Comparison of ENCODE assay signal across 8 mouse cellular contexts in genomic region chr11:67586231-67586994, GRCm38 (mm10).
DNase-seq lines count a peak whose midpoint lies in the region; ATAC-seq and TF ChIP-seq lines count a peak whose summit lies in the region.

No protein-coding gene starts in this region.

- H3K9me3 ChIP-seq in hindbrain, embryonic 15.5 days = no peaks in the 10 kb centered on the region
- no peaks in the 10 kb centered on the region for H3K9me3 ChIP-seq in hindbrain, embryonic 14.5 days (ENCODE audit: control insufficient read depth, low read length)
- H3K9me3 ChIP-seq in lung, postnatal 0 days (ENCODE audit: low read length) = no peaks in the 10 kb centered on the region
- H3K9me3 ChIP-seq in forebrain, embryonic 12.5 days = no peaks in the 10 kb centered on the region

- TF ChIP-seq EP300 in lung, postnatal 0 days (IDR thresholded peaks at IDR 0.05) = no peak; the same call in 1 of the 2 replicates

- no peak overlapping the region for H3K9ac ChIP-seq in hindbrain, embryonic 15.5 days
- no peak overlapping the region for H3K9ac ChIP-seq in hindbrain, embryonic 14.5 days
- no peak overlapping the region for H3K9ac ChIP-seq in lung, postnatal 0 days (replicated peaks; ENCODE audit: low read depth)
- H3K9ac ChIP-seq in forebrain, embryonic 12.5 days = no peak overlapping the region

- H3K36me3 ChIP-seq in hindbrain, embryonic 15.5 days = no peaks in the 10 kb centered on the region
- H3K36me3 ChIP-seq in hindbrain, embryonic 14.5 days (replicated peaks; ENCODE audit: control insufficient read depth, insufficient read depth) = no peaks in the 10 kb centered on the region
- H3K36me3 ChIP-seq in lung, postnatal 0 days (ENCODE audit: insufficient read depth, low read length) = no peaks in the 10 kb centered on the region
- no peaks in the 10 kb centered on the region for H3K36me3 ChIP-seq in forebrain, embryonic 12.5 days (replicated peaks)

- no peak for ATAC-seq in hindbrain, embryonic 15.5 days (ENCODE audit: low FRiP score, low read depth)
- no peak for ATAC-seq in hindbrain, embryonic 14.5 days (ENCODE audit: low FRiP score)
- peak; percentile 83 for ATAC-seq in lung, postnatal 0 days
- ATAC-seq in frontal cortex, adult (ENCODE audit: low TSS enrichment) = no peak
- ATAC-seq in forebrain, embryonic 12.5 days (ENCODE audit: low FRiP score) = no peak

- H3K27ac ChIP-seq in hindbrain, embryonic 15.5 days (replicated peaks) = 0 out of 2 replicates have a peak overlapping the region, but pooled peaks have one; percentile 3
- H3K27ac ChIP-seq in hindbrain, embryonic 14.5 days = no peak overlapping the region
- no peak overlapping the region for H3K27ac ChIP-seq in lung, postnatal 0 days (ENCODE audit: low read length)
- no peak overlapping the region for H3K27ac ChIP-seq in forebrain, embryonic 12.5 days

- no peaks in the 10 kb centered on the region for H3K27me3 ChIP-seq in hindbrain, embryonic 15.5 days
- H3K27me3 ChIP-seq in hindbrain, embryonic 14.5 days (ENCODE audit: control insufficient read depth, insufficient read depth, low read length) = no peaks in the 10 kb centered on the region
- H3K27me3 ChIP-seq in lung, postnatal 0 days (replicated peaks; ENCODE audit: insufficient read depth, low read length) = no peaks in the 10 kb centered on the region
- no peaks in the 10 kb centered on the region for H3K27me3 ChIP-seq in forebrain, embryonic 12.5 days

- WGBS in hindbrain, embryonic 15.5 days = 50% methylated on average over 3 of the region's 3 CpGs
- 54% methylated on average over 3 of the region's 3 CpGs for WGBS in hindbrain, embryonic 14.5 days
- 46% methylated on average over 3 of the region's 3 CpGs for WGBS in lung, postnatal 0 days
- 55% methylated on average over 3 of the region's 3 CpGs for WGBS in forebrain, embryonic 12.5 days

- H3K4me3 ChIP-seq in hindbrain, embryonic 15.5 days = no peak overlapping the region
- no peak overlapping the region for H3K4me3 ChIP-seq in hindbrain, embryonic 14.5 days (replicated peaks; ENCODE audit: low read length)
- H3K4me3 ChIP-seq in lung, postnatal 0 days (ENCODE audit: low read depth, low read length) = no peak overlapping the region
- H3K4me3 ChIP-seq in forebrain, embryonic 12.5 days (replicated peaks) = no peak overlapping the region

- no peak for TF ChIP-seq CTCF in lung, postnatal 0 days (IDR thresholded peaks at IDR 0.05)

- no peak overlapping the region for H3K4me2 ChIP-seq in hindbrain, embryonic 15.5 days
- H3K4me2 ChIP-seq in hindbrain, embryonic 14.5 days (replicated peaks) = no peak overlapping the region
- 0 out of 2 replicates have a peak overlapping the region, but pooled peaks have one; percentile 11 for H3K4me2 ChIP-seq in lung, postnatal 0 days (replicated peaks; ENCODE audit: low read depth, low read length)
- no peak overlapping the region for H3K4me2 ChIP-seq in forebrain, embryonic 12.5 days

- DNase-seq in hindbrain, embryonic 14.5 days (ENCODE audit: low spot score) = no peak
- DNase-seq in adrenal gland, adult 8-10 months = peak; percentile 78
- peak; percentile 72 for DNase-seq in heart, adult 8-10 months (ENCODE audit: low spot score)
- peak; percentile 64 for DNase-seq in lung, postnatal 0 days (ENCODE audit: low spot score)
- DNase-seq in thymus, postnatal 0 days (ENCODE audit: low spot score) = no peak

- peaks cover 10% of the 10 kb centered on the region for H3K4me1 ChIP-seq in hindbrain, embryonic 15.5 days (replicated peaks)
- H3K4me1 ChIP-seq in hindbrain, embryonic 14.5 days (replicated peaks; ENCODE audit: control insufficient read depth, insufficient read depth, low read length) = peaks cover 4% of the 10 kb centered on the region; the same call in 1 of the 2 replicates
- H3K4me1 ChIP-seq in lung, postnatal 0 days (ENCODE audit: insufficient read depth, low read depth, low read length) = peaks cover 11% of the 10 kb centered on the region
- H3K4me1 ChIP-seq in forebrain, embryonic 12.5 days = peaks cover 11% of the 10 kb centered on the region; the same call in 1 of the 2 replicates

Comparison
In these comparisons a context has a peak if more than half of its experiments do, and no peak if none do; other contexts are left out.
1. DNase-seq: peak in adrenal gland, adult 8-10 months (single experiment), heart, adult 8-10 months (single experiment) and lung, postnatal 0 days (single experiment); none in hindbrain, embryonic 14.5 days (single experiment) and thymus, postnatal 0 days (single experiment).